Mouse (Mus musculus): ENCODE measurements at regions not wholly inside any gene's neighbourhood (a gene's known extent, or its start where the extent isn't known, plus 50 kb on each side); places are given as distances from the start of the nearest gene placed in this dataset.

DNA sequence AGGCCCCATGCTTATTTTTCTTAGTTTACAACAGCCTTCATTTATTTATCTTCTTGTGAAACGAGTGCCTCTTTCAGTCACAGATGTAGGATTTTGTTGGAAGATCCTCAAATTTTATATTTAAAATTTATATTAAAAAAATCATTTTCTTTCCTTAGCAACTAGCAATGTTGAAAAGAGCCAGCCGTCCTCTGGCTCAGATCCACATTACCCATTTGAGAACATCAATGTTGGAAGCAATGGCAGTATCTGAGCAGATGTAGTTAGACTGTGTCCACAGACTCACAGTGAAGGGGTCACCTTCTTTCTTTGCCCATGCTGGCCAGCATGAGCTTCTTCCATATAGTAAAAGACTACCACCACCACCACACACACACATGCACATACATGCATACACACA is 2681.4 kb upstream of the Gm7489 start:
- TF ChIP-seq CTCF (IDR thresholded peaks at IDR 0.05; ENCODE audit: low read depth, low read length) (no peak), POLR2A (IDR thresholded peaks at IDR 0.05; ENCODE audit: extremely low read depth, insufficient read depth, low read length) (no peak)
